Mouse (Mus musculus): Measurements from ENCODE around the gene Schip1.

DNA sequence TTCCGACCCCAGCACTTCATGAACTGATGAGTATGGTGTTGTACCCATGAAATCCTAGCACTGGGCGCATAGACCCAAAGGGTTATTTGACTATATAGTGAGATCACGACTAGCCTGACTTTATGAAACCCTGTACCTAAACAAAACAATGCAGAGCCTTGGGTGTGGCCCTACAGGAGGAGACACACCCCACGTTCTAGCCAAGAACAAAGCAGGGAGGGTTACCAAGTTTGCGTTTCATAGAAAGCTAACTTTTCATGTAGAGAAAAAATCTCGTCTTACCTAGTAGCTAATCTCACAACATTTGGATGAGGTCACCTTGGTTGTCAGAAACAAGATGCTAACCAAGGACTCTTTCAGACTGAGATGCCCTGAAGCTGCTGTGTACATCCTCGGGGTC lies 411.7 kb downstream of the Schip1 start:
- TF ChIP-seq CTCF (IDR thresholded peaks at IDR 0.05; ENCODE audit: control insufficient read depth, insufficient read depth, low read length) (no peak), POLR2A (IDR thresholded peaks at IDR 0.05; ENCODE audit: borderline replicate concordance, control insufficient read depth, low read depth, low read length) (no peak)

All from bone marrow, adult 2 months (tissue).